Mouse (Mus musculus): ENCODE data around the gene 1700001P01Rik. TPM values are rescaled to one million over a fixed set of nuclear protein-coding genes. Genes with fewer than 3 reads are reported as not detected.

The 1700001P01Rik gene
- polyA plus RNA-seq, 1 experiment from 2014 or later: not detected

- H3K9me3 ChIP-seq (ENCODE audit: control insufficient read depth, low read length): no peaks in the 10 kb centered on the region
- H3K27me3 ChIP-seq (ENCODE audit: control insufficient read depth, insufficient read depth, low read length): no peaks in the 10 kb centered on the region
- H3K4me1 ChIP-seq (ENCODE audit: control insufficient read depth in 2 of 2, insufficient read depth in 2 of 2, low read length in 2 of 2): peaks cover 77 to 95% of the 10 kb centered on the region in 2 experiments
- H3K4me3 ChIP-seq (ENCODE audit: control insufficient read depth in 1 of 2, insufficient read depth in 1 of 2, low read depth in 1 of 2, low read length in 2 of 2): no peak overlapping the region
- H3K4me2 ChIP-seq (ENCODE audit: low read length): peak overlapping the region; percentile 3; the same call in 1 of the 2 replicates
- ATAC-seq (ENCODE audit: insufficient number of reproducible peaks, insufficient read depth, low FRiP score, low read depth): peak; percentile 49; the same call in 1 of the 2 replicates
- H3K36me3 ChIP-seq (ENCODE audit: control insufficient read depth, insufficient read depth, low read length): peaks cover 35% of the 10 kb centered on the region
- H3K9ac ChIP-seq (ENCODE audit: low read length): peak overlapping the region; percentile 7
- H3K27ac ChIP-seq (replicated peaks in 1 of 2; ENCODE audit: control insufficient read depth in 1 of 2, insufficient read depth in 1 of 2, low read depth in 2 of 2, low read length in 2 of 2): peak overlapping the region; percentile 47 to 69; a peak in 3 of 4 replicates
- WGBS: 33% methylated on average over 5 of the region's 5 CpGs
Observed at GRCm38 (mm10) chr11:97808621-97809234, 33.0 kb upstream of the 1700001P01Rik start.

- Histone ChIP-seq H3K27me3 (ENCODE audit: control insufficient read depth, insufficient read depth, low read length) (no peaks in the 10 kb centered on the region), H3K4me2 (ENCODE audit: low read length) (peak overlapping the region; percentile 21; the same call in 1 of the 2 replicates), H3K9me3 (ENCODE audit: control insufficient read depth, low read length) (no peaks in the 10 kb centered on the region), H3K4me1 (ENCODE audit: control insufficient read depth in 2 of 2, insufficient read depth in 2 of 2, low read length in 2 of 2) (peaks cover 76 to 98% of the 10 kb centered on the region in 2 experiments), H3K9ac (ENCODE audit: low read length) (0 out of 2 replicates have a peak overlapping the region, but pooled peaks have one; percentile 5), H3K27ac (replicated peaks in 1 of 2; ENCODE audit: control insufficient read depth in 1 of 2, insufficient read depth in 1 of 2, low read depth in 2 of 2, low read length in 2 of 2) (peak overlapping the region in 1 of 2 experiments; percentile 69; a peak in 2 of 4 replicates), H3K4me3 (ENCODE audit: control insufficient read depth in 1 of 2, insufficient read depth in 1 of 2, low read depth in 1 of 2, low read length in 2 of 2) (no peak overlapping the region), H3K36me3 (ENCODE audit: control insufficient read depth, insufficient read depth, low read length) (peaks cover 30% of the 10 kb centered on the region)
- ATAC-seq (ENCODE audit: insufficient number of reproducible peaks, insufficient read depth, low FRiP score, low read depth): no peak
- WGBS: 37% methylated on average over 2 of the region's 2 CpGs
Observed at GRCm38 (mm10) chr11:97808093-97808492, 32.4 kb upstream of the 1700001P01Rik start.

GRCm38 (mm10) chr11:97807626-97808025 is 31.9 kb upstream of the 1700001P01Rik start:
- Histone ChIP-seq H3K4me2 (ENCODE audit: low read length) (no peak overlapping the region), H3K27me3 (ENCODE audit: control insufficient read depth, insufficient read depth, low read length) (no peaks in the 10 kb centered on the region), H3K9me3 (ENCODE audit: control insufficient read depth, low read length) (no peaks in the 10 kb centered on the region), H3K36me3 (ENCODE audit: control insufficient read depth, insufficient read depth, low read length) (peaks cover 30% of the 10 kb centered on the region), H3K9ac (ENCODE audit: low read length) (no peak overlapping the region), H3K4me3 (ENCODE audit: control insufficient read depth in 1 of 2, insufficient read depth in 1 of 2, low read depth in 1 of 2, low read length in 2 of 2) (no peak overlapping the region), H3K27ac (replicated peaks in 1 of 2; ENCODE audit: control insufficient read depth in 1 of 2, insufficient read depth in 1 of 2, low read depth in 2 of 2, low read length in 2 of 2) (peak overlapping the region; percentile 21 to 69; a peak in 3 of 4 replicates), H3K4me1 (ENCODE audit: control insufficient read depth in 2 of 2, insufficient read depth in 2 of 2, low read length in 2 of 2) (peaks cover 71 to 97% of the 10 kb centered on the region in 2 experiments)
- ATAC-seq (ENCODE audit: insufficient number of reproducible peaks, insufficient read depth, low FRiP score, low read depth): no peak
- WGBS: 25% methylated on average over 6 of the region's 6 CpGs

GRCm38 (mm10) chr11:97806613-97806964 is 30.9 kb upstream of the 1700001P01Rik start:
- H3K4me2 ChIP-seq (ENCODE audit: low read length): peak overlapping the region; percentile 58; the same call in 1 of the 2 replicates
- H3K4me3 ChIP-seq (ENCODE audit: control insufficient read depth in 1 of 2, insufficient read depth in 1 of 2, low read depth in 1 of 2, low read length in 2 of 2): no peak overlapping the region
- peaks cover 68 to 97% of the 10 kb centered on the region in 2 experiments for H3K4me1 ChIP-seq (ENCODE audit: control insufficient read depth in 2 of 2, insufficient read depth in 2 of 2, low read length in 2 of 2)
- 82% methylated on average over 7 of the region's 7 CpGs for WGBS
- no peak overlapping the region for H3K9ac ChIP-seq (ENCODE audit: low read length)
- no peaks in the 10 kb centered on the region for H3K9me3 ChIP-seq (ENCODE audit: control insufficient read depth, low read length)
- no peak for ATAC-seq (ENCODE audit: insufficient number of reproducible peaks, insufficient read depth, low FRiP score, low read depth)
- H3K36me3 ChIP-seq (ENCODE audit: control insufficient read depth, insufficient read depth, low read length): peaks cover 27% of the 10 kb centered on the region
- peak overlapping the region in 1 of 2 experiments; percentile 89; a peak in 1 of 4 replicates for H3K27ac ChIP-seq (replicated peaks in 1 of 2; ENCODE audit: control insufficient read depth in 1 of 2, insufficient read depth in 1 of 2, low read depth in 2 of 2, low read length in 2 of 2)
- H3K27me3 ChIP-seq (ENCODE audit: control insufficient read depth, insufficient read depth, low read length): no peaks in the 10 kb centered on the region

GRCm38 (mm10) chr11:97805662-97806612 is 30.2 kb upstream of the 1700001P01Rik start:
- peak overlapping the region; percentile 57 to 89 for H3K27ac ChIP-seq (replicated peaks in 1 of 2; ENCODE audit: control insufficient read depth in 1 of 2, insufficient read depth in 1 of 2, low read depth in 2 of 2, low read length in 2 of 2)
- H3K4me3 ChIP-seq (ENCODE audit: control insufficient read depth in 1 of 2, insufficient read depth in 1 of 2, low read depth in 1 of 2, low read length in 2 of 2): no peak overlapping the region
- H3K27me3 ChIP-seq (ENCODE audit: control insufficient read depth, insufficient read depth, low read length): no peaks in the 10 kb centered on the region
- H3K4me2 ChIP-seq (ENCODE audit: low read length): peak overlapping the region; percentile 58
- no peak for ATAC-seq (ENCODE audit: insufficient number of reproducible peaks, insufficient read depth, low FRiP score, low read depth)
- peak overlapping the region; percentile 60 for H3K9ac ChIP-seq (ENCODE audit: low read length)
- WGBS: 28% methylated on average over 15 of the region's 15 CpGs
- H3K4me1 ChIP-seq (ENCODE audit: control insufficient read depth in 2 of 2, insufficient read depth in 2 of 2, low read length in 2 of 2): peaks cover 70 to 97% of the 10 kb centered on the region in 2 experiments
- no peaks in the 10 kb centered on the region for H3K9me3 ChIP-seq (ENCODE audit: control insufficient read depth, low read length)
- peaks cover 27% of the 10 kb centered on the region for H3K36me3 ChIP-seq (ENCODE audit: control insufficient read depth, insufficient read depth, low read length)

GRCm38 (mm10) chr11:97804841-97805661 is 29.3 kb upstream of the 1700001P01Rik start:
- H3K4me2 ChIP-seq (ENCODE audit: low read length): peak overlapping the region; percentile 58
- WGBS: 4% methylated on average over 9 of the region's 9 CpGs
- H3K9me3 ChIP-seq (ENCODE audit: control insufficient read depth, low read length): no peaks in the 10 kb centered on the region
- H3K9ac ChIP-seq (ENCODE audit: low read length): peak overlapping the region; percentile 60; the same call in 1 of the 2 replicates
- H3K4me1 ChIP-seq (ENCODE audit: control insufficient read depth in 2 of 2, insufficient read depth in 2 of 2, low read length in 2 of 2): peaks cover 66 to 90% of the 10 kb centered on the region in 2 experiments
- H3K27ac ChIP-seq (replicated peaks in 1 of 2; ENCODE audit: control insufficient read depth in 1 of 2, insufficient read depth in 1 of 2, low read depth in 2 of 2, low read length in 2 of 2): peak overlapping the region; percentile 89
- H3K4me3 ChIP-seq (ENCODE audit: control insufficient read depth in 1 of 2, insufficient read depth in 1 of 2, low read depth in 1 of 2, low read length in 2 of 2): peak overlapping the region; percentile 1 to 19; a peak in 3 of 4 replicates
- H3K27me3 ChIP-seq (ENCODE audit: control insufficient read depth, insufficient read depth, low read length): no peaks in the 10 kb centered on the region
- ATAC-seq (ENCODE audit: insufficient number of reproducible peaks, insufficient read depth, low FRiP score, low read depth): peak; percentile 54
- H3K36me3 ChIP-seq (ENCODE audit: control insufficient read depth, insufficient read depth, low read length): peaks cover 24% of the 10 kb centered on the region

GRCm38 (mm10) chr11:97803847-97804246 is 28.1 kb upstream of the 1700001P01Rik start:
- Histone ChIP-seq H3K9me3 (ENCODE audit: control insufficient read depth, low read length) (no peaks in the 10 kb centered on the region), H3K27ac (replicated peaks in 1 of 2; ENCODE audit: control insufficient read depth in 1 of 2, insufficient read depth in 1 of 2, low read depth in 2 of 2, low read length in 2 of 2) (peak overlapping the region; percentile 1 to 89; a peak in 2 of 4 replicates), H3K4me1 (ENCODE audit: control insufficient read depth in 2 of 2, insufficient read depth in 2 of 2, low read length in 2 of 2) (peaks cover 56 to 78% of the 10 kb centered on the region in 2 experiments), H3K4me2 (ENCODE audit: low read length) (no peak overlapping the region), H3K9ac (ENCODE audit: low read length) (no peak overlapping the region; the same call in 1 of the 2 replicates), H3K27me3 (ENCODE audit: control insufficient read depth, insufficient read depth, low read length) (no peaks in the 10 kb centered on the region), H3K36me3 (ENCODE audit: control insufficient read depth, insufficient read depth, low read length) (peaks cover 14% of the 10 kb centered on the region), H3K4me3 (ENCODE audit: control insufficient read depth in 1 of 2, insufficient read depth in 1 of 2, low read depth in 1 of 2, low read length in 2 of 2) (no peak overlapping the region)
- WGBS: 74% methylated on average over 5 of the region's 5 CpGs
- ATAC-seq (ENCODE audit: insufficient number of reproducible peaks, insufficient read depth, low FRiP score, low read depth): no peak
